Mouse (Mus musculus): ENCODE data around the gene Sri. TPM values are rescaled to one million over a fixed set of nuclear protein-coding genes. Genes with fewer than 3 reads are reported as not detected.
A peak's percentile ranks its signal among the peaks of the same experiment; 100 is the strongest.

Gene Sri
- polyA plus RNA-seq, 1 experiment from 2014 or later, result 294 TPM

DNA sequence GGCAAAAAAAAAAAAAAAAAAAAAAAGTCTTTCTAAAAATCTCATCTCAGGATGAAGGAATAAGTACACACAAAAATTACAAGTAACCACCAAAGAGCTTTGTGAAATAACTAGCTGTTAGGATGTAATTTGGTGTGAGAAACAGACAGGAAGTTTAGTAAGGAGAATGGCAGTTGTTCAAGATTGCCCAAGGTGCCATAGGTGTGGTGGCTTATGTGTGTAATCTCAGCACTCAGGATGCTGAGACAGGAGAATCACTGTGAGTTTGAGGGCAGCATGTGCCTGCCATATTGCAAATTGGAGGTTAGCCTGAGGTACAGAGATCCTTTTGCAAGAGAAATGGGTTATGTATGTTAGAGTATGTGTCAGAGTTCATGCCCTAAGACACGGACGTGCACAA is 16.6 kb downstream of the Sri start:
- H3K36me3 ChIP-seq, result peaks cover 67% of the 10 kb centered on the region
- 95% methylated on average over 2 of the region's 2 CpGs for WGBS
- ATAC-seq (ENCODE audit: insufficient number of reproducible peaks, low FRiP score, low TSS enrichment, low read depth), result no peak
- no peak overlapping the region for H3K4me2 ChIP-seq
- no peaks in the 10 kb centered on the region for H3K27me3 ChIP-seq
- H3K9me3 ChIP-seq, result no peaks in the 10 kb centered on the region
- no peak overlapping the region for H3K9ac ChIP-seq
- H3K4me1 ChIP-seq, result peaks cover 1% of the 10 kb centered on the region
- H3K4me3 ChIP-seq, result no peak overlapping the region
- H3K27ac ChIP-seq, result no peak overlapping the region

DNA sequence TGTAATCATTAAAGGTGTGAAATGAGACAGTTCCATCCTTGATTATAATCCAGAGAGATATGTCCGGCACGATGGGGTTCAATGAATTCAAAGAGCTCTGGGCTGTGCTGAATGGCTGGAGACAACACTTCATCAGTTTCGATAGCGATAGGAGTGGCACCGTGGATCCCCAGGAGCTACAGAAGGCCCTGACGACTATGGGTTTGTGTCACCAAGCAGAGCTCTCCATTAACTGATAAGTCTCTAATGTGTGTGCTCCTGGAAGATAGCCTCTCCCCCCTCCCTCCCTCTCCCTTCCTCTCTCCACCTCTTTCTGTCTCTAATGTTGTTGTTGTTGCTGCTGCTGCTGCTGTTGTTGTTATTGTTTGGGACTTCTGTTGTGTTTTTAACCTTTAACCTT is 17.3 kb downstream of the Sri start:
- no peak overlapping the region for H3K9ac ChIP-seq
- no peaks in the 10 kb centered on the region for H3K9me3 ChIP-seq
- no peaks in the 10 kb centered on the region for H3K27me3 ChIP-seq
- H3K36me3 ChIP-seq, result peaks cover 65% of the 10 kb centered on the region
- no peak for ATAC-seq (ENCODE audit: insufficient number of reproducible peaks, low FRiP score, low TSS enrichment, low read depth)
- 79% methylated on average over 6 of the region's 6 CpGs for WGBS
- no peak overlapping the region for H3K4me2 ChIP-seq
- H3K4me3 ChIP-seq, result no peak overlapping the region
- H3K27ac ChIP-seq, result no peak overlapping the region
- no peaks in the 10 kb centered on the region for H3K4me1 ChIP-seq

DNA sequence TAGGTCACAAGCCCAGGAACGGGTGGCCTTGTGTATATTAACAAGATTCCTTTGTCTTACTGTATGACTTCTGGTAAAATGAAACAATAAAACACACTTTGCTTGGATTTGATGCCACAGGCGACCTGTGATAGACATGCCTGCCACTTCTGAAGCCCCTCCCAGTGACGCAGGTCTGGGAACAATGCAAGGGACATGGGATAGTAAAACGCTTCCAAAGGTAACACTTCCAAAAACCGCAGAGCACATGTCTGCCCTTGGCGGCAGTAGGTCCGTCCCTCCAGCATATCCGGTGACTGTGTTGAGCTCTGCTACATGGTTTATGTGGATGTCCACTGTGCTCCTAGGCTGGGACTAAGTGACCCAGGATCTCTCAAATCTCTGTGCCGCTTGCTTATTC is 27.5 kb downstream of the Sri start:
- Histone ChIP-seq H3K36me3 (peaks cover 22% of the 10 kb centered on the region), H3K4me2 (no peak overlapping the region), H3K9ac (no peak overlapping the region), H3K4me1 (no peaks in the 10 kb centered on the region), H3K27ac (no peak overlapping the region), H3K27me3 (no peaks in the 10 kb centered on the region), H3K9me3 (no peaks in the 10 kb centered on the region), H3K4me3 (no peak overlapping the region)
- ATAC-seq (ENCODE audit: insufficient number of reproducible peaks, low FRiP score, low TSS enrichment, low read depth), result no peak
- 91% methylated on average over 9 of the region's 9 CpGs for WGBS

DNA sequence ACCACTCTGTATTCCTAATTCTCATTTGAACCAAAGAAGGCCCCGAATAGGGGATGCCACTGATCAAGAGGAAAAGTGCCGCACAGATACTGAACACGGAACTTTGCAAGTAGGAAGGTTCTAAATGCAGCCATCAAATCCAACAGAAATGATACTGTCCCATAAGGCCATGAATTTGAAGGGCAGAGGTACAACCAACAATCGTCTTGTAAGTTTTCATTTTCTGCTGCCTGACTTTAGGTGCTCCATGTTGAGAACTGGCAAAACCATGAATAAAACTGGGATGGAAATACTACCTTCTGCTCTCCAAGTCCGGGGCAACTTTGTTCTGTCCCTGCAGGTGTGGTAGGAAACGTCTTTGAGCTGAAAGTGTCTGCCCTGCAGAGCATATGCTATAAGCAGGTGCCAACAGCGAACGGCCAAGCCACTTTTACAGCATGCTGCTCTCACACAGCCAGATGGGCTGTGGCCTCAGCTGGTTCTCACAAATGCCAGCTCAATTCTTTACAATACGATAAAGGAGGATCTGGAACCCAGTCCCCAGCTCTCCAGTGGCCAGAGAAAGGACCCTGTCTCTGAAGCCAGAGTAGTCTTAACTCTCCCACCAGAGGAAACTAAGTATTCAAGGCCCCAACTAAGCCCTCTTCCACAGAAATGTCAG is 28.2 kb downstream of the Sri start:
- Histone ChIP-seq H3K9me3 (no peaks in the 10 kb centered on the region), H3K27me3 (no peaks in the 10 kb centered on the region)
- 84% methylated on average over 9 of the region's 9 CpGs for WGBS

DNA sequence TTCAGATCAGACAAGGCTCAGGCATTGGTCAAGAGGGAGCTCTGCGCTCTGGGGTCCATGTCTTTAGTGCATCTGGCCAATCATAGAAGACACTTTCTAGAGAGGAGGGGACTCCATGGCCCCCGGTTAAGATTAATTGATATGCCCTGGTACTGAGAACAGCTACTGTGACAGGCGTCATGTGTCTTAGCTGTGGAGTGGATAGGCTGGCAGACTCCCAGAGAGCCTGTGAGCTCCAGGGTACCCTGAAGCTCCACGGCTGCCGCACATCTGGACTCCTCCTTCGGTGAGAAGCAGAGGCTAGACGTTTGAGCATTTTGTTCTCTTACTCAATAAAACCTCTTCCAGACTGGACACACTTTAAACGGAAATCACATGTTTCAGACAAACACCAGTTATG is 31.6 kb downstream of the Sri start:
- Histone ChIP-seq H3K4me3 (no peak overlapping the region), H3K4me1 (no peaks in the 10 kb centered on the region), H3K27me3 (no peaks in the 10 kb centered on the region), H3K27ac (no peak overlapping the region), H3K9ac (no peak overlapping the region), H3K9me3 (no peaks in the 10 kb centered on the region), H3K36me3 (peaks cover 8% of the 10 kb centered on the region; the same call in 1 of the 2 replicates), H3K4me2 (no peak overlapping the region)
- 58% methylated on average over 8 of the region's 8 CpGs for WGBS
- no peak for ATAC-seq (ENCODE audit: insufficient number of reproducible peaks, low FRiP score, low TSS enrichment, low read depth)

More for the DNA sequence above, 28.2 kb downstream of the Sri start:
- H3K4me3 ChIP-seq, result no peak overlapping the region
- H3K27ac ChIP-seq, result no peak overlapping the region
- H3K9ac ChIP-seq, result no peak overlapping the region
- H3K4me1 ChIP-seq, result no peaks in the 10 kb centered on the region
- H3K4me2 ChIP-seq, result no peak overlapping the region
- H3K36me3 ChIP-seq, result peaks cover 20% of the 10 kb centered on the region
- no peak for ATAC-seq (ENCODE audit: insufficient number of reproducible peaks, low FRiP score, low TSS enrichment, low read depth)

DNA sequence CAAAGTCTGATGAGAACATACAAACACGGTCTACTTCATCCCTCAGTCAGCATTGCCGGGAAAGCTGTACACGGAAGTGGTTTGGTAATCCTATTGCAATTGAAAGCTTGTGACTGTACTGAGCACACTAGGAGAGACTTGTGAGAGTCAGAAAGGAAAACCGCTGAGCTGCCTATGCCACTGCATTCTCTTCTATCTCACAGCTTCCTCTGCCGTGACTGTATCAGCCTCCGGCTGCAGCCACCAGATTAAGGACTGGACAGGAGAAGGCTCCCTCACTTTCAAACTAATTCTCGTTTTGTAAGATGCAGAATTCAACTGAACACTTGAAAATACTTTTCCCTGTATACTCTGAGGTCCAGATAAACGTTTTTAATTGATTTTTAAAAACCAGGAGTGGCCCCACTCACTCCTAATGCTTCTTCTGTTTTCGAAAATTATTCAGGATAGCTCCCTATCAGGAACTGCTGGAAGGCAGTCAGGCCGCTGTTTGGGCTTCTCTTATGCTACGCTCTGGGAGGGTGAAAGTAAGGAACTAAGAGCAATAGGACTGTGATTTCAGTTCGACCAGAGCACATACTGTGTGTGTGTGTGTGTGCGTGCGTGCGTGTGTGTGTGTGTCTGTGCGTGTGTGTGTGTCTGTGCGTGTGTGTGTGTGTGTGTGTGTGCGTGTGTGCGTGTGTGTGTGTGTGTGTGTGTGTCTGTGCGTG is 37.1 kb downstream of the Sri start:
- H3K27ac ChIP-seq, result no peak overlapping the region
- no peaks in the 10 kb centered on the region for H3K9me3 ChIP-seq
- H3K4me1 ChIP-seq, result no peaks in the 10 kb centered on the region
- no peak overlapping the region for H3K4me3 ChIP-seq
- no peak overlapping the region for H3K9ac ChIP-seq
- ATAC-seq (ENCODE audit: insufficient number of reproducible peaks, low FRiP score, low TSS enrichment, low read depth), result no peak
- H3K36me3 ChIP-seq, result no peaks in the 10 kb centered on the region
- no peaks in the 10 kb centered on the region for H3K27me3 ChIP-seq
- WGBS, result 77% methylated on average over 20 of the region's 20 CpGs
- H3K4me2 ChIP-seq, result no peak overlapping the region

DNA sequence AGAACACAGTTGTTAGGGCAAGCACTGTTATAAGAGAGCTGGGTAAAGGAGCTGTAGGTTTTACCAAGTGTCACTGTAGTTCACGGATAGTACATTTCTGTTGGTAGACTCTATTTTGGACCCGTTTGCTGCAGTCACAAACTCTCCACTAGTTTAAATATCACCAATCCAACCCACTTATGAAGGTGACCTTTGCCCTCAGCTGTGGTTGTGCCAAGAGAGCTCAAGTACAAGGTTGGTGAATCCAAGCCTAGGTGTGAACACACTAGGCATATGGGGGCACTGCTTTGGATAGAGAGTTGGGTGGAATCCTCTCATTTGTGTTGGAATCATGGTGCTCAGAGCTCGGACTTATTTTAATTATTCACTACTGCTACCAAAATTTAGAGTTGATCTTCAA is 39.8 kb downstream of the Sri start:
- no peak for ATAC-seq (ENCODE audit: insufficient number of reproducible peaks, low FRiP score, low TSS enrichment, low read depth)
- H3K4me2 ChIP-seq, result no peak overlapping the region
- H3K9ac ChIP-seq, result no peak overlapping the region
- WGBS, result 89% methylated on average over 3 of the region's 3 CpGs
- H3K27ac ChIP-seq, result no peak overlapping the region
- H3K27me3 ChIP-seq, result no peaks in the 10 kb centered on the region
- H3K4me1 ChIP-seq, result no peaks in the 10 kb centered on the region
- H3K4me3 ChIP-seq, result no peak overlapping the region
- H3K9me3 ChIP-seq, result no peaks in the 10 kb centered on the region
- no peaks in the 10 kb centered on the region for H3K36me3 ChIP-seq

DNA sequence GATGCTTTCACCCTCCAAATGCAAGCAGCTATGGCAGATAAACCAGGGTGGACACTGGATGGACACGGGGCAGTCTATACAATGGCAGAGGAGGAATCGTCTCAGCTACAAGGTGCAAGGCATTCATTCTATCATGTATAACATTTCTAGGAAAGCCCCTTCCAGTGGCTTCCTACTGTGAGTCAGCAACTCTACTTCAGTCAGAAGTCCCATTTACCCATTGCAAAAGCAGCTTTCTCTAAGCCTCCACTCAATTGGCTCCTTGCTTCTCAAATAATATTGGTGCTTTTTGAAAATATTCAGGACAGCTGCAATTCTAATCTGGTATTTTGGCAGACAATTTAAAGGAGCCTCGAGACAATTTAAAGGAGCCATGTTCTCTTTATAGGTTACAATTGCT is 42.3 kb downstream of the Sri start:
- Histone ChIP-seq H3K4me1 (no peaks in the 10 kb centered on the region), H3K4me3 (no peak overlapping the region), H3K27ac (0 out of 2 replicates have a peak overlapping the region, but pooled peaks have one; percentile 17), H3K27me3 (no peaks in the 10 kb centered on the region), H3K9ac (no peak overlapping the region), H3K4me2 (no peak overlapping the region), H3K9me3 (no peaks in the 10 kb centered on the region), H3K36me3 (no peaks in the 10 kb centered on the region)
- no peak for ATAC-seq (ENCODE audit: insufficient number of reproducible peaks, low FRiP score, low TSS enrichment, low read depth)
- WGBS, result 70% methylated on average over 3 of the region's 3 CpGs

DNA sequence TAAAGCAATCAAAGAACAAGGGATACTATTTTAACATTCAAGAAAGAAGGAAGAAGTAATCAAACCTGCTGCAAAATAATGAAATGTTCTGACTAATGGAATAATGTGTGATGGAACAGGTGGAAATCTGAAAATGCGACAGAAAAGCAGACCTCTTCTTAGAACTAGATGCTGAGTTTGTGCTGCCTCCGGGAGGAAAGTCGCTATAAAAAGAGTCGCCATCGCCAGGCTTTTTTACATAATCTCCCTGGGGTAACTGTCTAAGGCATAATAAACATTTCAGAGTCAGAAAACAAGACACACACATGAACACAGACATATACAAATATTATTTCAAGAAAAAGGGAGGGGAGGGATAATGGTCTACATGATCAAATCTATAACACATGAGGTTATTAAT is 49.0 kb downstream of the Sri start:
- H3K4me1 ChIP-seq, result no peaks in the 10 kb centered on the region
- ATAC-seq (ENCODE audit: insufficient number of reproducible peaks, low FRiP score, low TSS enrichment, low read depth), result no peak
- H3K4me3 ChIP-seq, result no peak overlapping the region
- no peak overlapping the region for H3K27ac ChIP-seq
- H3K4me2 ChIP-seq, result no peak overlapping the region
- H3K9me3 ChIP-seq, result no peaks in the 10 kb centered on the region
- 71% methylated on average over 5 of the region's 5 CpGs for WGBS
- no peak overlapping the region for H3K9ac ChIP-seq
- no peaks in the 10 kb centered on the region for H3K27me3 ChIP-seq
- H3K36me3 ChIP-seq, result no peaks in the 10 kb centered on the region

DNA sequence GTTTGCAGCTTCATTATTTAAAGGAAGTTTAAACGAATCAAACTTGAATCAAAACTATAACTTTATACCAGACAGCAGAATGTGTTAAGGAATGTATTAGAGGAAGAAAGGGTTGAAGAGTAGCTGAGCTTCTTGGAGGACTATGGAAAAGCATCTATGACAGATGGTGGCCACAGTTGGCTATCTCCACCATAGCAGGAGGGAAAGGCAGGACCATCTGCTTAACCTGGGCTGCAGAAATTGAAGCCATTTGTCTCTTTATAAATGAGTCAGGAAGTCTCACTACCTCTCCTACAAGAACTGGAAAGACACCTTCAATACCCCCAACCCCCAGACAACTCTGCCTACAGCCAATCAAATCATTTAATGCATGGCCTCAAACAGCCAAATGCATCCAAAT is 49.8 kb downstream of the Sri start:
- no peak for ATAC-seq (ENCODE audit: insufficient number of reproducible peaks, low FRiP score, low TSS enrichment, low read depth)
- no peak overlapping the region for H3K9ac ChIP-seq

DNA sequence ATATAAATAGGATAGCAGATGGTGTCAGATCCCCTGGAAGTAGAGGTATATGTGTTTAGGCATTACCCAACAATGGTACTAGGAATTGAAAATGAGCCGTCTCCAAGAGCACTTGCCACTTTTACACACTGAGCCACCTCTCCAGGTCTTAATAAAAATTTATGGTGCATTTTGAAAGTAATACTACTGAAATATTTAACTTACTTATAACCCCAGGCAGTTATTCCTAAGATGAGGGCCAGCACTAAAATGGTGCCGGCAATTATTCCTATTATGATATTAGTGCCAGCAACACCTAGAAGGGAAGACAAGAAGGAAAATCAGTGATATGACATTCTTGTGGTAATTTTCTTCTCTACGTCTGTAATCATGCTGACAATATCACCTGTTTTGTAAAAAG is 65.8 kb downstream of the Sri start:
- no peaks in the 10 kb centered on the region for H3K27me3 ChIP-seq
- no peak for ATAC-seq (ENCODE audit: insufficient number of reproducible peaks, low FRiP score, low TSS enrichment, low read depth)
- H3K9ac ChIP-seq, result no peak overlapping the region
- H3K27ac ChIP-seq, result no peak overlapping the region
- H3K4me2 ChIP-seq, result no peak overlapping the region
- H3K4me1 ChIP-seq, result no peaks in the 10 kb centered on the region
- H3K9me3 ChIP-seq, result no peaks in the 10 kb centered on the region
- H3K4me3 ChIP-seq, result no peak overlapping the region
- H3K36me3 ChIP-seq, result no peaks in the 10 kb centered on the region
- WGBS, result 68% methylated on average over 3 of the region's 3 CpGs

More for the DNA sequence above, 49.8 kb downstream of the Sri start:
- Histone ChIP-seq H3K27me3 (no peaks in the 10 kb centered on the region), H3K4me1 (no peaks in the 10 kb centered on the region), H3K4me2 (no peak overlapping the region), H3K27ac (no peak overlapping the region), H3K4me3 (no peak overlapping the region), H3K9me3 (no peaks in the 10 kb centered on the region), H3K36me3 (no peaks in the 10 kb centered on the region)
- WGBS, result 72% methylated on average over 1 of the region's 1 CpGs

DNA sequence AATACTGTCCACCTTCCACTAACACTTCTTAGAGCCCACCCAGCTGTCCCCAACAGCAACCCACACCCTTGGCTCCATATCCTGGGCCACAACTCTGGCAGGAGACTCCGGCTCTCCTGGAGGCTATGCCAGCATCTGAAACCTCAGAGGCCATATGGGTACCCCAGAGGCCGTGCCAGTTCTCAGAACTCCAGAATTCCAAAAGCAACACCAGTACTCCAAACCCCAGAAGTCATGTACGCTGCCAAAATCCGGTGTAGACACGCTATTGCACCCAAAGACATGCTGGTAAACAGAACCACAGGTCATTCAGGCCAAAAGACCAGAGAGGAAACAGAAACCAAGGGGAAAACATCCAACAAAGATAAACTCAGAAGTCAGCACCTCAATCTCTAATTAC is 66.4 kb downstream of the Sri start:
- Histone ChIP-seq H3K9me3 (no peaks in the 10 kb centered on the region), H3K36me3 (no peaks in the 10 kb centered on the region), H3K4me2 (no peak overlapping the region), H3K27me3 (no peaks in the 10 kb centered on the region), H3K27ac (no peak overlapping the region), H3K4me3 (no peak overlapping the region), H3K4me1 (no peaks in the 10 kb centered on the region), H3K9ac (no peak overlapping the region)
- 82% methylated on average over 5 of the region's 5 CpGs for WGBS
- no peak for ATAC-seq (ENCODE audit: insufficient number of reproducible peaks, low FRiP score, low TSS enrichment, low read depth)

All from limb, embryonic 15.5 days (tissue).